Mouse (Mus musculus): ENCODE results near the gene Apbb2. TPM values are rescaled to one million over a fixed set of nuclear protein-coding genes. Genes with fewer than 3 reads are reported as not detected.

The Apbb2 gene
- polyA plus RNA-seq, 1 experiment from 2014 or later = 38.0 TPM

GRCm38 (mm10) chr5:66436791-66437246, 181.8 kb downstream of the Apbb2 start:
- CTCF ChIA-PET = interaction anchor here (0.8 to 1.1 kb wide), 3 partner anchors 9 to 179 kb away, joined by 3 read pairs; no protein-coding TSS in a partner anchor

GRCm38 (mm10) chr5:66435158-66435557, 183.4 kb downstream of the Apbb2 start:
- no peak for TF ChIP-seq CTCF (IDR thresholded peaks at IDR 0.05)
- in situ Hi-C loops (cut with MboI; ENCODE audit: low pct_unique_long_range_greater_than_20kb) = no loop called here
- DNase-seq (ENCODE audit: low read depth, low spot score) (no peak), ATAC-seq (no peak)
- no peaks in the 10 kb centered on the region for H3K27me3 ChIP-seq
- ChIA-PET CTCF (interaction anchor here (1.0 to 1.4 kb wide), 3 partner anchors 9 to 18 kb away, joined by 4 to 6 read pairs (median 4); no protein-coding TSS in a partner anchor), POLR2A (no interaction called here)

More at GRCm38 (mm10) chr5:66436791-66437246, 181.8 kb downstream of the Apbb2 start:
- H3K27me3 ChIP-seq = no peaks in the 10 kb centered on the region
- no peak for ATAC-seq
- no peak for DNase-seq (ENCODE audit: low read depth, low spot score)
- no peak for TF ChIP-seq CTCF (IDR thresholded peaks at IDR 0.05)
- in situ Hi-C loops (cut with MboI; ENCODE audit: low pct_unique_long_range_greater_than_20kb) = no loop called here
- POLR2A ChIA-PET = interaction anchor here (0.6 to 1.1 kb wide), 2 partner anchors 40 to 102 kb away, joined by 3 read pairs; no protein-coding TSS in a partner anchor

GRCm38 (mm10) chr5:66429076-66429475, 189.5 kb downstream of the Apbb2 start:
- no peak for TF ChIP-seq CTCF (IDR thresholded peaks at IDR 0.05)
- ChIA-PET CTCF (no interaction called here), POLR2A (no interaction called here)
- ATAC-seq (no peak), DNase-seq (ENCODE audit: low read depth, low spot score) (no peak)
- in situ Hi-C loops (cut with MboI; ENCODE audit: low pct_unique_long_range_greater_than_20kb) = no loop called here
- no peaks in the 10 kb centered on the region for H3K27me3 ChIP-seq

GRCm38 (mm10) chr5:66428071-66428470, 190.5 kb downstream of the Apbb2 start:
- no peak for TF ChIP-seq CTCF (IDR thresholded peaks at IDR 0.05)
- H3K27me3 ChIP-seq = no peaks in the 10 kb centered on the region
- ATAC-seq (peak; percentile 38), DNase-seq (ENCODE audit: low read depth, low spot score) (no peak)
- ChIA-PET POLR2A (no interaction called here), CTCF (interaction anchor here (1.2 to 1.8 kb wide), 2 partner anchors 9 to 13 kb away, joined by 3 to 4 read pairs; no protein-coding TSS in a partner anchor)
- in situ Hi-C loops (cut with MboI; ENCODE audit: low pct_unique_long_range_greater_than_20kb) = no loop called here

- no peak for ATAC-seq
- DNase-seq (ENCODE audit: low read depth, low spot score) = no peak
Measured at GRCm38 (mm10) chr5:66423909-66424308, 194.7 kb downstream of the Apbb2 start.

GRCm38 (mm10) chr5:66423466-66423865, 195.1 kb downstream of the Apbb2 start:
- ATAC-seq (no peak), DNase-seq (ENCODE audit: low read depth, low spot score) (no peak)
- in situ Hi-C loops (cut with MboI; ENCODE audit: low pct_unique_long_range_greater_than_20kb) = no loop called here
- H3K27me3 ChIP-seq = no peaks in the 10 kb centered on the region
- TF ChIP-seq CTCF (IDR thresholded peaks at IDR 0.05) = no peak
- ChIA-PET CTCF (interaction anchor here (0.7 to 1.3 kb wide), 7 partner anchors 15 to 120 kb away, joined by 3 to 4 read pairs (median 3); no protein-coding TSS in a partner anchor), POLR2A (interaction anchor here (0.5 kb wide), 1 partner anchor 256 kb away, joined by 4 read pairs; no protein-coding TSS in a partner anchor)

More at GRCm38 (mm10) chr5:66423909-66424308, 194.7 kb downstream of the Apbb2 start:
- CTCF ChIA-PET = interaction anchor here (0.7 to 1.1 kb wide), 4 partner anchors 16 to 54 kb away, joined by 3 to 4 read pairs (median 3); no protein-coding TSS in a partner anchor
- TF ChIP-seq CTCF (IDR thresholded peaks at IDR 0.05) = peak; percentile 70
- POLR2A ChIA-PET = interaction anchor here (0.5 kb wide), 1 partner anchor 257 kb away, joined by 4 read pairs; no protein-coding TSS in a partner anchor
- in situ Hi-C loops (cut with MboI; ENCODE audit: low pct_unique_long_range_greater_than_20kb) = no loop called here
- no peaks in the 10 kb centered on the region for H3K27me3 ChIP-seq

GRCm38 (mm10) chr5:66421954-66422353, 196.6 kb downstream of the Apbb2 start:
- in situ Hi-C loops (cut with MboI; ENCODE audit: low pct_unique_long_range_greater_than_20kb) = no loop called here
- no peak for TF ChIP-seq CTCF (IDR thresholded peaks at IDR 0.05)
- no peaks in the 10 kb centered on the region for H3K27me3 ChIP-seq
- no peak for DNase-seq (ENCODE audit: low read depth, low spot score)
- POLR2A ChIA-PET = no interaction called here
- CTCF ChIA-PET = interaction anchor here (0.7 to 1.7 kb wide), 6 partner anchors 9 to 197 kb away, joined by 3 to 6 read pairs (median 4); no protein-coding TSS in a partner anchor
- no peak for ATAC-seq

- ATAC-seq (no peak), DNase-seq (ENCODE audit: low read depth, low spot score) (no peak)
- ChIA-PET CTCF (interaction anchor here (1.4 to 1.7 kb wide), 2 partner anchors 8 to 95 kb away, joined by 3 to 5 read pairs; no protein-coding TSS in a partner anchor), POLR2A (no interaction called here)
- no peak for TF ChIP-seq CTCF (IDR thresholded peaks at IDR 0.05)
- in situ Hi-C loops (cut with MboI; ENCODE audit: low pct_unique_long_range_greater_than_20kb) = no loop called here
- H3K27me3 ChIP-seq = no peaks in the 10 kb centered on the region
Measured at GRCm38 (mm10) chr5:66421230-66421629, 197.4 kb downstream of the Apbb2 start.

- CTCF ChIA-PET = no interaction called here
Measured at GRCm38 (mm10) chr5:66420011-66420410, 198.6 kb downstream of the Apbb2 start.

GRCm38 (mm10) chr5:66417289-66417688, 201.3 kb downstream of the Apbb2 start:
- DNase-seq (ENCODE audit: low read depth, low spot score) = no peak
- CTCF ChIA-PET = no interaction called here

More at GRCm38 (mm10) chr5:66420011-66420410, 198.6 kb downstream of the Apbb2 start:
- H3K27me3 ChIP-seq = no peaks in the 10 kb centered on the region
- no peak for TF ChIP-seq CTCF (IDR thresholded peaks at IDR 0.05)
- POLR2A ChIA-PET = no interaction called here
- in situ Hi-C loops (cut with MboI; ENCODE audit: low pct_unique_long_range_greater_than_20kb) = no loop called here
- no peak for DNase-seq (ENCODE audit: low read depth, low spot score)
- no peak for ATAC-seq

More at GRCm38 (mm10) chr5:66417289-66417688, 201.3 kb downstream of the Apbb2 start:
- POLR2A ChIA-PET = no interaction called here
- no peak for ATAC-seq
- TF ChIP-seq CTCF (IDR thresholded peaks at IDR 0.05) = no peak
- no peaks in the 10 kb centered on the region for H3K27me3 ChIP-seq
- in situ Hi-C loops (cut with MboI; ENCODE audit: low pct_unique_long_range_greater_than_20kb) = no loop called here
